Mouse (Mus musculus): ENCODE measurements around the gene Fam120a.

- TF ChIP-seq CTCF (IDR thresholded peaks at IDR 0.05; ENCODE audit: low read depth) = no peak
- no peak for TF ChIP-seq EP300 (optimal IDR thresholded peaks at IDR 0.05)
These were observed 38.2 kb downstream of the Fam120a start for GRCm38 (mm10) chr13:48929535-48930110.

Data from stomach, postnatal 0 days (tissue).